Mouse (Mus musculus): ENCODE measurements around the gene Cd247.

Cd247 gene

GRCm38 (mm10) chr1:165908806-165909205 is 120.3 kb downstream of the Cd247 start:
- no peak for DNase-seq (ENCODE audit: low read depth, low spot score)

DNA sequence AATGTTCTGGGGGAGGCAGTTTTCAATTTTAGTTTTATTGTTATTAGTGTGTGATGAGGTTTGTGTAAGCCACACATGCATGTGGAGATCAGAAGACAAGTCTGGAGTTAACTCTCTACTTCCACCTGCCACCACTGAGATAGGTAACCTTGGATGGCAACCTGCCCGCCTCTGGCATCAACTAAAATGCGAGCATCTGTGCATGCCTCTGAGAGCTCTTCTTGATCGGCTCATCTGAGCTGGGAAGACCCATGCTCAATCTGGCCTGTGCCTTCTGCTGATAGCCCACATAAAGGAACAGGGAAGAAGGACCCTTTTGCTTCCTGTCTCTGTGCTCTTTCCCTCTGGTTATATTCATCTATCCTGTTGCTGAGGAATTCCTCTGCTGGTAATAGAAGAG is 121.0 kb downstream of the Cd247 start:
- DNase-seq (ENCODE audit: low read depth, low spot score) = no peak

DNA sequence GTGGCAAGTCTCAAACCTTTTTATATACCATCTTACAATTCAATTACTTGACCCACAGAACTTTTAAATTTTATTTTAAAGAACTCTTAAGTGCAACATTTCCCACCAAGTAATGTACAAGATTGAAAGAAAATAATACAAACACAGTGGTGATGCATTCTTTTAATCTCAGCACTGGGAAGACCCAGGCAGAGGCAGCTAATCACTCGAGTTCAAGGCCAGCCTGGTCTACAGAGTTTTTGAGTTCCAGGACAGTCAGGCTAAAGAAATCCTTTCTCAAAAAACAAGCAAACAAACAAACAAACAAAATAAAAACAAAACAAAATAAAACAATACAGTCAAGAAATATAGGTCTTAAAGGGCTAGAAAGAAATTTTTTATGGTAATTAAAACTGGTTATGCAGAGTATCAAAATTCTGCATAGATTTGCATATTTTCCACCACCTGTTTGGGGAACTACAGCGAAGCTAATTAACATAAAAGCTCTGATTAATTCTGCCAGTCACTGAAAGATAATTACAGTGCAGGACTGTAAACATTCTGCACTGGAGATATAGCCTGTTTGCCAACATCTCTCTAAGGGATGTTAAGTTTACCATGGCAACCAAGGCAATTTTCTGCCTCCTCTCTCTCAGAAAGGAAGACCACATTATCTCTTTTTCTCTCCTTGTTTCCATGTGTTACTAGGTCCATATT is 125.4 kb downstream of the Cd247 start:
- DNase-seq (ENCODE audit: low read depth, low spot score) = no peak

DNA sequence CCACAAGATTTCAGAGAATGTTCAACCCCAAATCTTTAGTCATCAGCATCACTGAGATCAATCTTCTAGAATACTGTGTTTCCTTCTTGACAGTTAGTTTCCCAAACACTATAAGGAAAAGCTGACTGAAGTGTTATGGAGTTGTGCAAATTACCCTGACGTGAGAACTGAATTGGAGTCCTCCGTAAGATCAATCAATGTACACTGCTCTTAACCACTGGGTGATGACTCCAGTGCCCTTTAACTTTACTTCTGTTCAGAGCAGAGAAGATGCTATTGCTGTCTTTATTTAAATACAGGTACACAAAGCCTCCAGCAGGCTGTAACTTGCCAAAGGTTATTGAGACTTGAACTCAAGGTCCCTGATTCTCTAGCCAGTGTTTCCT is 125.9 kb downstream of the Cd247 start:
- no peak for DNase-seq (ENCODE audit: low read depth, low spot score)

GRCm38 (mm10) chr1:165921026-165921425 is 132.5 kb downstream of the Cd247 start:
- no peak for DNase-seq (ENCODE audit: low read depth, low spot score)

- DNase-seq (ENCODE audit: low read depth, low spot score) = no peak
These were observed 134.0 kb downstream of the Cd247 start for GRCm38 (mm10) chr1:165922488-165922887.

GRCm38 (mm10) chr1:165925207-165925606 is 136.7 kb downstream of the Cd247 start:
- DNase-seq (ENCODE audit: low read depth, low spot score) = no peak

All from embryo, embryonic 11.5 days (tissue).